Mouse (Mus musculus) midbrain, embryonic 15.5 days (tissue): Measurements from ENCODE around the gene Lcn2. TPM values are rescaled to one million over a fixed set of nuclear protein-coding genes. Genes with fewer than 3 reads are reported as not detected.

Source experiments
- ATAC-seq: fragments of 200-750 bp; cut with Nextera tagmentation; replicated peaks from 2 replicates; pipeline ENCODE4 v1.8.0; 2017; ENCODE audit warnings: moderate TSS enrichment
- H3K27ac ChIP-seq: fragments of 300-500 bp; sonication (generic); 2 replicates; pipeline ENCODE4 v1.5.1; 2015; ENCODE audit warnings: mild to moderate bottlenecking, inconsistent platforms
- H3K27me3 ChIP-seq: fragments of 300-500 bp; sonication (generic); replicated peaks from 2 replicates; pipeline ENCODE4 v1.6.1; 2015; ENCODE audit warnings: inconsistent platforms
- H3K36me3 ChIP-seq: fragments of 300-500 bp; sonication (generic); replicated peaks from 2 replicates; pipeline ENCODE4 v1.6.1; 2015; ENCODE audit warnings: inconsistent platforms
- H3K4me1 ChIP-seq: fragments of 300-500 bp; sonication (generic); 2 replicates; pipeline ENCODE4 v1.6.1; 2015; ENCODE audit warnings: inconsistent platforms
- H3K4me2 ChIP-seq: fragments of 300-500 bp; sonication (generic); 2 replicates; pipeline ENCODE4 v1.6.1; 2015; ENCODE audit warnings: inconsistent platforms, mild to moderate bottlenecking, moderate library complexity
- H3K4me3 ChIP-seq: fragments of 300-500 bp; sonication (generic); 2 replicates; pipeline ENCODE4 v1.5.1; 2015; ENCODE audit warnings: mild to moderate bottlenecking, inconsistent platforms
- H3K9ac ChIP-seq: fragments of 300-500 bp; sonication (generic); 2 replicates; pipeline ENCODE4 v1.6.1; 2015; ENCODE audit warnings: mild to moderate bottlenecking, inconsistent platforms
- H3K9me3 ChIP-seq: fragments of 300-500 bp; sonication (generic); 2 replicates; pipeline ENCODE4 v1.6.1; 2016; ENCODE audit warnings: inconsistent platforms
- WGBS: fragments of 180-500 bp; shearing (Covaris S2); methylation state at CpG from one replicate; pipeline ENCODE4 v1.1.7; 2015; ENCODE audit warnings: mixed read lengths; 5-methylcytosine and 5-hydroxymethylcytosine counted together
- polyA plus RNA-seq: library from polyadenylated mRNA; unstranded; fragments of >200 nt; fragmentation: Nextera tagmentation; extraction: Ambion mirVana; gene quantifications from 2 replicates; pipeline ENCODE4 v1.2.1, GENCODE M21; 2015

Gene Lcn2
- polyA plus RNA-seq, 1 experiment from 2014 or later, result 0.44 TPM

- H3K4me3 ChIP-seq, result no peak overlapping the region
- H3K27me3 ChIP-seq, result no peaks in the 10 kb centered on the region
- ATAC-seq, result no peak
- H3K9me3 ChIP-seq, result no peaks in the 10 kb centered on the region
- H3K4me1 ChIP-seq, result peaks cover 34% of the 10 kb centered on the region
- no peak overlapping the region for H3K27ac ChIP-seq
- H3K9ac ChIP-seq, result no peak overlapping the region
- no peaks in the 10 kb centered on the region; the same call in 1 of the 2 replicates for H3K36me3 ChIP-seq
- 70% methylated on average over 8 of the region's 8 CpGs for WGBS
- no peak overlapping the region for H3K4me2 ChIP-seq
These were observed 38.3 kb downstream of the Lcn2 start for GRCm38 (mm10) chr2:32349625-32350255.

DNA sequence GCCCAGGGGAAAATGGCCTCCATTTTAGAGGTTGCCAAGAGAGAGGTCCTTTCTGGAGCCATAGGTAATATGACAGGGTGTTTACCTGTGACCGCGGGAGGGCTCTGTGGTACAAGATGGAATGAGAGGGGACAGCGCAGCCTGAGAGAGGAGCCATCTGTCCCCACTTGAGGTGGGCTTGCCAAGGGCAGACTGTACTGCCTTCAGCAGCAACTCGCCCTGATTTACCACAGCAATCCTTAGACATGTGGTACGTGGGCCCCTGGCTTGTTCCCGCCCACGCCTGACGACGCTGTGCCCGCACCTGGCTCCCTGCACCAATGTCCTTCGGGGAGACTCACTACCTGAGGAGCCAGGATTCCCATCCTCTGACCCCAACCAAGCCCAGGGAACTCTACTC is 39.7 kb downstream of the Lcn2 start:
- no peak overlapping the region for H3K27ac ChIP-seq
- H3K9me3 ChIP-seq, result no peaks in the 10 kb centered on the region
- H3K27me3 ChIP-seq, result no peaks in the 10 kb centered on the region
- peaks cover 27% of the 10 kb centered on the region for H3K4me1 ChIP-seq
- no peak overlapping the region for H3K4me2 ChIP-seq
- no peak overlapping the region for H3K4me3 ChIP-seq
- WGBS, result 87% methylated on average over 11 of the region's 11 CpGs
- no peak overlapping the region for H3K9ac ChIP-seq
- no peaks in the 10 kb centered on the region; the same call in 1 of the 2 replicates for H3K36me3 ChIP-seq
- no peak for ATAC-seq

- 82% methylated on average over 6 of the region's 6 CpGs for WGBS
- Histone ChIP-seq H3K4me1 (peaks cover 36% of the 10 kb centered on the region), H3K9me3 (no peaks in the 10 kb centered on the region), H3K27me3 (no peaks in the 10 kb centered on the region), H3K9ac (no peak overlapping the region), H3K4me2 (no peak overlapping the region), H3K4me3 (no peak overlapping the region), H3K36me3 (no peaks in the 10 kb centered on the region; the same call in 1 of the 2 replicates), H3K27ac (no peak overlapping the region)
- no peak for ATAC-seq
These were observed 41.0 kb downstream of the Lcn2 start for GRCm38 (mm10) chr2:32347019-32347418.

DNA sequence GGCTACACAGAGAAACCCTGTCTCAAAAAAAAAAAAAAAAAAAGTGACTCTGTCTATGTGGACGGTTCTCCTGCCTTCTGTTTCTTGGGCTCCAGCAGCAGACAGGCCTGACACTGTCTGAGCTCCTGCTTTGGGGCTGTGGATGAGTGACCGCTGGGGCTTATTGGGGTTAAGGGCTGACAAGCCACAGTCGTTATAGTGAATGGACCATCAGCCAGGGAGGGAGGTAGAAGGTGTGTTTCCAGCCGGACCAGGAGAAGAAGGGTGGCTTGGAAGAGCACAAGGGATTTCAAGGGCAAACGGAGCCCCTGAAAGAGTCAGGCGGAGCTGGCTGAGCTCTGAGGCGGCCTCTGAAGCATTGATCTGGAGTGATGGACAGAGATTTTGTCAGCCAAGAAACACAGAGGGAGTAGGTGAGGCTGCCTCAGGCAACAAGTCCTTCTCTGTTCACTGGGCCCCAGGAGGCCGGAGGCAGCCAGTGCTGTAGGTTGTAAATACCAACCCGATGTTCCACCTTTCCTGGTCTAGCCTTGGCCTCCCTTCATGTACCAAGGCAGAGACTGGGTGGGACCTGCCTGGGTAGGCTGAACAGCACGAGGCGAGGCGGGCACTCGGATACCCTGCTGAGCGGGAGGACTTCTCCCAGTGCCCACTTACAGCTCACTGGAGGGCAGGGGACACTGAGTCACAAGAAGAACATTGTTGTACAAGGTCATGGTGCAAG is 43.3 kb downstream of the Lcn2 start:
- Histone ChIP-seq H3K4me3 (no peak overlapping the region), H3K27me3 (no peaks in the 10 kb centered on the region)
- WGBS, result 63% methylated on average over 14 of the region's 14 CpGs

GRCm38 (mm10) chr2:32344056-32344455 is 44.0 kb downstream of the Lcn2 start:
- Histone ChIP-seq H3K9ac (no peak overlapping the region), H3K4me3 (no peak overlapping the region), H3K27ac (no peak overlapping the region), H3K4me1 (peaks cover 10% of the 10 kb centered on the region), H3K27me3 (no peaks in the 10 kb centered on the region), H3K4me2 (no peak overlapping the region), H3K9me3 (no peaks in the 10 kb centered on the region), H3K36me3 (peaks cover 2% of the 10 kb centered on the region; the same call in 1 of the 2 replicates)
- 75% methylated on average over 10 of the region's 10 CpGs for WGBS
- no peak for ATAC-seq

More for the DNA sequence above, 43.3 kb downstream of the Lcn2 start:
- H3K9me3 ChIP-seq, result no peaks in the 10 kb centered on the region
- peaks cover 15% of the 10 kb centered on the region for H3K4me1 ChIP-seq
- ATAC-seq, result no peak
- no peak overlapping the region for H3K9ac ChIP-seq
- no peak overlapping the region for H3K27ac ChIP-seq
- no peak overlapping the region for H3K4me2 ChIP-seq
- H3K36me3 ChIP-seq, result no peaks in the 10 kb centered on the region; the same call in 1 of the 2 replicates

- peaks cover 10% of the 10 kb centered on the region for H3K4me1 ChIP-seq
- H3K4me3 ChIP-seq, result no peak overlapping the region
- no peaks in the 10 kb centered on the region for H3K9me3 ChIP-seq
- no peak overlapping the region for H3K27ac ChIP-seq
- 91% methylated on average over 2 of the region's 2 CpGs for WGBS
- H3K4me2 ChIP-seq, result no peak overlapping the region
- no peaks in the 10 kb centered on the region for H3K27me3 ChIP-seq
- no peak for ATAC-seq
- peaks cover 4% of the 10 kb centered on the region; the same call in 1 of the 2 replicates for H3K36me3 ChIP-seq
- no peak overlapping the region for H3K9ac ChIP-seq
These were observed 44.7 kb downstream of the Lcn2 start for GRCm38 (mm10) chr2:32343351-32343671.

- peak overlapping the region; percentile 25; the same call in 1 of the 2 replicates for H3K27ac ChIP-seq
- H3K4me3 ChIP-seq, result no peak overlapping the region
- no peak overlapping the region for H3K9ac ChIP-seq
- H3K36me3 ChIP-seq, result peaks cover 9% of the 10 kb centered on the region
- WGBS, result 65% methylated on average over 6 of the region's 6 CpGs
- no peaks in the 10 kb centered on the region for H3K27me3 ChIP-seq
- H3K4me2 ChIP-seq, result no peak overlapping the region
- no peaks in the 10 kb centered on the region for H3K9me3 ChIP-seq
- ATAC-seq, result peak; percentile 38; the same call in 1 of the 2 replicates
- peaks cover 10% of the 10 kb centered on the region for H3K4me1 ChIP-seq
These were observed 45.3 kb downstream of the Lcn2 start for GRCm38 (mm10) chr2:32342539-32343350.

- 84% methylated on average over 4 of the region's 4 CpGs for WGBS
- Histone ChIP-seq H3K27me3 (0 out of 2 replicates have a peak, but pooled peaks cover 1% of the 10 kb centered on the region), H3K4me2 (no peak overlapping the region), H3K4me3 (no peak overlapping the region), H3K27ac (no peak overlapping the region), H3K9me3 (no peaks in the 10 kb centered on the region), H3K9ac (no peak overlapping the region), H3K4me1 (peaks cover 10% of the 10 kb centered on the region), H3K36me3 (peaks cover 15% of the 10 kb centered on the region)
- ATAC-seq, result no peak
These were observed 46.0 kb downstream of the Lcn2 start for GRCm38 (mm10) chr2:32342039-32342438.

- Histone ChIP-seq H3K4me1 (peaks cover 10% of the 10 kb centered on the region), H3K36me3 (peaks cover 20% of the 10 kb centered on the region), H3K27ac (no peak overlapping the region), H3K9ac (no peak overlapping the region), H3K4me3 (no peak overlapping the region), H3K9me3 (no peaks in the 10 kb centered on the region), H3K27me3 (0 out of 2 replicates have a peak, but pooled peaks cover 3% of the 10 kb centered on the region), H3K4me2 (no peak overlapping the region)
- WGBS, result 82% methylated on average over 4 of the region's 4 CpGs
- no peak for ATAC-seq
These were observed 46.5 kb downstream of the Lcn2 start for GRCm38 (mm10) chr2:32341634-32341939.

DNA sequence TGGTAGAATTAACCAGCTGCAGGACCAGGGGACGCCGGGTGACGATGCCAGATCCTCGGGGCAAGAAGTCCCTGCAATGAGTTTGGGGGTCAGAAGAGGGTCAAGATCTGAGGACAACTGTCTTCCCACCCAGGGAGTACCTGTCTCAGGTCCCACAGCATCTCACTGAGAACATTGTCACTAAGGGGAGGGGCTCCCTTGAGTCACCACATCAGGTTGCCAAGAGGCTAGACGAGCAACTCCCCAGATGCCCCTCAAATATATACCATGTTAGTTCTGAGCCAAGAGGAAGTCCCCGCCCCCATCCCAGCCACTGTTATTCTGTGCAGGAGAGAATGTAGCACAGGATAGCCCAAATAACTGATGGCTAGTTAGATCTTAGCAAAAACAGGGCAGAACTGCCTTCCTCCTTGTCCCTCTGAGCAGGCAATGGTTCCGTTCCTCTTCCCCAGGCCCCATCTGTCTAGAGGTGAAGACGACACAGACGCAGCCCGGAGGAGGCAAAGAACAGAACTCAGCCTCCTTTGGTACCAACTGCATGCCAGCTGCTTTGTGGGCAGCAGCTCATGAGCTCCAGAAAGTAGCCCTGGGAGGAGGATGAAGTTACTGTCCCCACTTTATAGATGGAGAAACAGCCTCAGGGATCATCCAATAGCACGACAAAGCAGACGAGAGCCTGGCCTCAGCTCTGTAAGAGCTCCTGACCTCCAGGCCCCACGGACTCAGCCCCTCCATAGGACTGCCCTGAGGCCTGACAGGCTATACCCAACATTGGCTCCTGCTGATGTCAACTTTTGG is 47.0 kb downstream of the Lcn2 start:
- Histone ChIP-seq H3K27me3 (0 out of 2 replicates have a peak, but pooled peaks cover 3% of the 10 kb centered on the region), H3K9me3 (no peaks in the 10 kb centered on the region)

DNA sequence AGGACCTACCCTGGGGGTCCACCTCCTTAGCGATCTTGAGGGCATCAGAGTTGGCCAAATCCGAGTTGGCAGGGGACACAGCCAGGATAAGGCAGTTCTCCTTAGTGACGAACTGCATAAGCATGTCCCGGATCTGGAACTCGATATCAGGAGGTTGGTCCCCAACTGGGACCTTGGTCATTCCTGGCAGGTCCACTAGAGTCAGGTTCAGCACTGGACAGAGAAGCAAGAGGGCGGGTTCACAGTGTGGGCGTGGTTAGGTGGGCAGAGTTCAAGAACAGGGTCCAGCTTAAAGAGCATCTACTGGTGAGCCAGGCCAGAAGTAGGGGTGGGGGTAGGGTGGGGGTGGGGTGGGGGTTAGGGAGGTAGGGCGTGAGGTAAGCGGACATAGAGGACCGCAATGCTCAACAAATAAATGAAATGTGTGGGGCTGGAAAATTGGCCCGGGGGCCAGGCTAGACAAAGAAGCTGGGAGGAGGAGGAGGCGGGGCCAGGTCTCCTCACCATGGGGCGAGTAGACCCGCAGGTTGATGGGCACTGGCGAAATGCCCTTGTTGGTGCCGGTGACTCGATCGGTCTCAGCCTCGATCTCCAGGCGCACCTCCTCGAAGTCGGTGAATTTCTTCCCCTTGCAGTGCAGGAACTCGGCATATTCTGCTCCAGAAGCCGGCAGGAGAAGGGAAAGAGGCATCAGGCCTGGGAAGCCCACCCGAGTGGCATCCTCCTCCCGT is 48.0 kb downstream of the Lcn2 start:
- Histone ChIP-seq H3K9me3 (no peaks in the 10 kb centered on the region), H3K4me3 (no peak overlapping the region), H3K4me1 (peaks cover 10% of the 10 kb centered on the region), H3K36me3 (peaks cover 24% of the 10 kb centered on the region), H3K4me2 (no peak overlapping the region), H3K9ac (no peak overlapping the region), H3K27me3 (0 out of 2 replicates have a peak, but pooled peaks cover 3% of the 10 kb centered on the region), H3K27ac (no peak overlapping the region)
- no peak for ATAC-seq
- 46% methylated on average over 26 of the region's 26 CpGs for WGBS

More for the DNA sequence above, 47.0 kb downstream of the Lcn2 start:
- Histone ChIP-seq H3K4me3 (no peak overlapping the region), H3K4me1 (peaks cover 10% of the 10 kb centered on the region), H3K36me3 (peaks cover 23% of the 10 kb centered on the region), H3K9ac (no peak overlapping the region), H3K27ac (no peak overlapping the region), H3K4me2 (no peak overlapping the region)
- ATAC-seq, result no peak
- WGBS, result 84% methylated on average over 13 of the region's 13 CpGs
